Mouse (Mus musculus) WW6 (cell line): ENCODE measurements at regions not wholly inside any gene's neighbourhood (a gene's known extent, or its start where the extent isn't known, plus 50 kb on each side); places are given as distances from the start of the nearest gene placed in this dataset.

Experiments used
- DNase-seq: peaks from one replicate; pipeline ENCODE4 v3.0.0-alpha.2; 2013; ENCODE audit warnings: low read depth, low spot score

DNA sequence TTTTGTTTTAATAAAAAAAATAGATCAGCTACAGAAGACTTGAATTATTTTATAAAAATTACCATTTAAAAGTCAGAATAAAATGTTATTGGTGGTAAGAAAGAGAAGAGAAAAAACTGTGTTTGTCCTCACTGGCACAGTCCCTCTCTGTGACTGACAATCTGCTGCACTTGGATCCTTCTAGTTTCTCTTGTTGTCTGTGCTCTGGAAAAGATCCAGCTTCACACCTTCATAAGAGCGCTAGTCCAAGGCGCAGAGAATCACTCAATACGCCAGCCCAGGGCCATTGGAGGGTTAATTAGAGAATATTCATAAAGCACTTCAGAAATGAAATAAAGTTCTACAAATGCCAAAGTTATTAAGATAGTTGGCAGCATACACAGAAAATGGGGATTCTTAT, 153.8 kb downstream of the Lmbrd1 start:
- no peak for DNase-seq

DNA sequence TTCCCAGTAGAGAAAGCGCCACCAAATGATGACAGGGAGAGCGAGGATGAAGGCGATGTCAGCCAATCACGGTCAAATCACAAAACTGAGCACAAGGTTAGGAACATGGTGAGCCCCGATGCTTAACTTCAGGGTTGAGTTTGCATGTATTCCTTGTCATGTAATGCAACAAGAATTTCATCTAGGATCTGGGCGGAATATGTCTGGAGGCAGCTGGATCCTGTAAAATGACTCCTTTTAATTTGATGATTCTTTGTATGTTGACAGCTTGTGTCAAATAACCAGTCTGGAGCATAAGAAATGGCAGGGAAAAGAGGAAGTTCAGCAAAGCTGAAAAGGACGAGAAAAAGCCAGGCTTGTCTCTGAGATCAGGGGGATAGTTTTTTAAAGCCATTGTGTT, 188.4 kb downstream of the Lmbrd1 start:
- DNase-seq, result no peak

DNA sequence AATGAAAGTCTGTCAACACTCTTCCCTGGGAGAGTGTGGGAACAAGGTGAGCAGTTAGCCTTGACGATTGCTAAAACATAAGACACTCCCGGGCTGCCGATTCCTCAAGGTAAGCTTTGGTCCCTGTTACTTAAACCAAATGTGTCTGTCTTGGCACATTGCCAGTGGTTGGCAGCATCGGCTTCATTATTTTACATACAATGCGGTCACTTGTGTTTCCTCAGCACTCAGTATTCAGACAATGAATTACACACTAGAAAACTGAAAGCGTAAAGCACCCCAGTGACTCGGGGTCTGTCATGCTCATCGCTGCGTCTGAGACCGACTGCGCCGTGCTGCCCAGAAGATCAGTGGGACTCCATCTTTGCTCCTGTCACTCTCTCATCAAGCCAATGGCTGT, 191.3 kb downstream of the Lmbrd1 start:
- no peak for DNase-seq

DNA sequence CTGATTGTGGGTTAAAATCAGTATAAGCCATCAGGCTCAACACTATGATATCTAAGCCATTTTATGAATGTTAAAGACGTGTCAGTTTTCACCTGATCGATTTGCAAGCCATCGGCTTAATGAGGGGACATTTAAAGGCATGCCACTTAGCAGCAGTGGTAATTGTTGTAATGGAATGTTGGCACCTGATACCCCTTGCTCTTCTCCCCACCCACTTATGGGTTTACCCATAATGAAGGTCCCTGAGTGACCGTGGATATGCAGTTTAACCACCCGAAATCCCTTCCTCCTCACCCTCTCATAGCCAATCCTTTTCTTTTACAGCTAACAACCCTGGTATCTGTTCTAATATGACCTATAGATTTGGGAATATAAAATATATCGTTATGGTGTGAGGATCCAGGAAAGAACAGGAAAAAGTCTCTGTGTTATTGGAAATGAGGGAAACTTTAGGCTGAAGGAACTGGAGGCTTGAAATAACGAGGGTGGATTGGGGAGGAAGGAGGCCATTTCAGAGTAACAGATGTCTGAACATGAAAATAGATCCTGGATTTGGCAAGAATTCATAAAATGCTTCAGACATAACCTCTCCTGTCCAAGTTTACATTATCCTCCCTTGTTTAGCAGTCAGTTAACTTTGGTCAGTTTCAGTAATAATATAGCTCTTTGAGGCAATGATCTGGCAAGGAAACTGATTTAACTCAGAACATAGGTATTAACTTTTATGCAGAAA, 192.4 kb downstream of the Lmbrd1 start:
- no peak for DNase-seq

DNA sequence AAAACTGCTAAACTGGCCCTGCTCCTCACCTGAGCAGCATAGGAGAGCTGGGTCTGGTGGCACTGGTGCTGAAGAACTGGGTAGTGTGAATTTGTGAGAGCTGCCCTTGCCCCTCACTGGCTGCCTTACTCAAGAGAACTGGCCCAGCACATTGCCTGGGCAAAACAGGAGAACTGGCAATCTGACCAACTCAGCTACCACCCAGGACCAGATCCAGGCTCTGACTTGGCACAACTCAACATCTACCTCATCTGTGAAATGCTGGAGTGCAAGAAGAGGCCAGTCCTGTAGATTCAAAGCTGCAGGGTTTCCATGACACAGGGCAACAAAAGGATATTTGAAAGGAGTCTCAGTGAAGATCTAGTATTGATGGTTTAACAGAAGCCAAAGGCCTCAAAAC, 198.6 kb downstream of the Lmbrd1 start:
- no peak for DNase-seq

DNA sequence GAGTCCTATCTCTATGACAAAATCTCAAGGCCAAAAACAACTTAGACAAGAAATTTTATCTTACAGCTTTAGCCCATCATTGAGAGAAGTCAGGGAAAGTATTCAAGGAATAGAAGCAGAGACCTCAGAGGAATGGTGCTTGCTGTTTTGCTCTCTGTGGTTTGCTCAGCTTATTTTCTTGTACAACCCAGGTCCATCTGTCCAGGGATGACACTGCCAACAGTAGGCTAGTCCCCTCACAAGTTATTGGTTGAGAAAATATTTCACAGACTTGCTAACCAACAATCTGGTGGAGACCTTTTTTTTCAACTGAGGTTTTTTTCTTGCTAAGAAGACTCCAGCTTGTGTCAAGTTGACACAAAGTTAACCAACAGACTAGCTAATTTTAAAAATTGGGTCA, 205.2 kb downstream of the Lmbrd1 start:
- DNase-seq, result no peak

DNA sequence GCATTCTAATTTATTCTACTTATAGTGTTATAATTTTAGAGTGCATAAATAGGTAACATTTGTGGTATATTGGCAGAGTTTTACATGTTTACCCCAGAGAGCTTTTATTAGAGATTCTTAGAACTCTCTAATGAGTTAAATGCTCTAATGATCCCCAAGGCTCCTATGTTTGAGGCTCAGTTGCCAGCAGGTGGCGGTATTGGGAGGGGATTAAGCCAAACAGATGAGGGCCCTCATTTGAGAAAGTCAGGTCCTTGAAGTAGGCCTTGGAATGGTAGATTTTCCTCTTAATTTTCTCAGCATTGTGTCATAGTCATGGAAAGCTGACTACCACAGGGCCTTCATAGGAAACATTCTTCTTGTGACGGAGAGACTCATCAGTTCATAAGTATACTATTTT, 222.8 kb downstream of the Lmbrd1 start:
- DNase-seq, result peak; percentile 18

DNA sequence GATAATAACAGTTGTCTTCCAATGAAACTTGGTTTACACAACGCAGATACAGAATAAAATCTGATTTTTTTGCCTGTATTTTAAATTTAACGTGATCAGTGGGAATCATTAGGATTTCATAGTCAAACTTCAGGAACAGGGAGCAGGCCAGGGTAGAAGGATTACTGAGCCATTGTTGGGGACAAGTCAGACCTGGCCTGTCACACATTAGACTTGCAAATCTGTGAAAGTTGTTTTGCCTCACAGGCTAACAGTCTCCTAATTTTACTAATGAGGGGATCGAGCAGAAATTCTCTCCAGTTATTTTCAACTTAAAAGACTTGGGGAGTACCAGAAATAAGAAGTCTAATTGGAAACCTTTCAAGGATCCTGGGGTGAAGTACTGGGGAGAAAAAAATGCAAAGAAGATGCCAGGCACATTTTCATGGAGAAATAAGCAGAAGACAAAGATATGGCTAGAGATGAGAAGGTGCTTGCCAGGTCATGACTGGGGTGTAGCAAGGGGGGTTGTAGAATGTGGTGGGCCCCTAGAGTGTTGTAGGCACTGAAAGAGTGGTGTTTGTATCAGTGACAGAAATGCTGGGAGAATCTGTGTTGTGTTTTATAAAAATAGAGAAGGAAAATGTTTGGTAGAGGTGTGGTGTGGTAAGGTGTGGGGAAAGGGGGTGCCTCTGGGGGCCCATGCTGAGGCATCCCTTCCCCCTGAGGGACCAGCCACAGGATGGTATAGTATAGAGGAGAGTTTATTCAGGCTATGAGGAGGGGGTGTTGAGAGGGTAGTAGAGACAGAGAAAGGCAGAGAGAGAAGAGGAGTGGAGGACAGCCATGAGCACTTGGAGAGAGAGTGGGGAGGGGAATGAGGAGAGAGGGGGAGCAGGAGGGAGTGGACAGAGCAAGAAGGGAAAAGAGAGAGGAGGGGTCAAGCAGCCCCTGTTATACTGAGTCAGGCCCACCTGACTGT, 260.2 kb downstream of the Lmbrd1 start:
- DNase-seq, result no peak

DNA sequence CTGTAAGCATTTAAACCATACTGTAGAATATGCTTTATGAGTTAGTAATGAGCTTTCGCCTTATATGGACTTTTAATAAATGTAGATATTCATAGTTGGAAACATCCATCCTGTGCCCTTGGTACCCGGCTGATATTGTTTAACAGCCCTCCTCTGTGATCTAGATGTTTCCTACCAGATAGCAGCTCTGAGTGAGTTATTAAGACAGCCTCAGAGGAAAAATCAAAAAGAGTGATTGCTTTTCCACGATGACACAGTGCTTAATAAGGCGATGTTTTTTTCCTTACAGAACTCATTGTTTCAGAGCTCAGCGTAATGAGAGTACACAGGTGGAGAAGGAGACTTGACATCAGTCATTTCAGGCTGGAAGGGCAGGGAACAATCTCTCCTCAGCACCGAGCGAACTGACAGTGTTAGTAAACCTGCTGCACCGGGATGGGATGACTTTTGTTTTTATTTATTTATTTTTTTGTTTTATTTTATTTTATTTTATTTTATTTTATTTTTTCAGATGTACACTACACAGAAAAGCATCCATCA, 264.4 kb downstream of the Lmbrd1 start:
- no peak for DNase-seq

DNA sequence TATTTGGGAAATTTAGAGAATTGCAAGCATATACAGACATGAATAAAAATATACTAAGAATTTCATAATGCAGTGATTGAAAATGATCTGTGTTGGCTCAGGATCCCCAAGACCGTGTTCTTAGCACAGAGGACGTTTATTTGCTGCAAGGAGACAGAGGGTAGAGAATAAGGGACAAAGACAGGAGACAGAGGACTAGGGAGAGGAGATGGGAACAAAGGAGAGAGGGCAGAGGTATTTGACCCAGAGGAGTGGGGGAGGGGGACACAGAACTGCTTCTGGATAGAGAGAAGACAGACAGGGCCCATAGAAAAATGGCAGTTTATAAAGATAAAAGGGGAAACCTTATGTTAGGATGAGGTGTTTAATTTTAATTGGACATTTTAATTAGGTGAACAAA, 265.0 kb downstream of the Lmbrd1 start:
- no peak for DNase-seq

DNA sequence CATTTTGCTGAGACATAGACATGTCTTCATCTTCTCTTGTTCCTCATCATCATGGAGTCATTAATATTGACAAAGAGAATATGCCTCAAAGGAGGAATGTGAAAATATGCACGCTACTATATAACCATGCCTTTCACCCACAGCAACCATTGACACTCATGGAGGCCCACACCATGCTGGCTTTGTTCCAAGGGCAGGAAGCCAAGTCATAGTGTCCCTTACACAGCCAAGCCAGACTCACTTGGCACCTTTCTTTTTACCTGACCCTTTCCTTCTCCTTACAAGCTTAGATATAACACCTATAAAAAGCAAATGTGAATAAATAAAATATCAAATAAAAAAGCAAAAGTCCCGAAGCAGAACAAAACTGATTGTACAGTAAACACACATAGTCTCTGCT, 294.3 kb downstream of the Lmbrd1 start:
- DNase-seq, result no peak

DNA sequence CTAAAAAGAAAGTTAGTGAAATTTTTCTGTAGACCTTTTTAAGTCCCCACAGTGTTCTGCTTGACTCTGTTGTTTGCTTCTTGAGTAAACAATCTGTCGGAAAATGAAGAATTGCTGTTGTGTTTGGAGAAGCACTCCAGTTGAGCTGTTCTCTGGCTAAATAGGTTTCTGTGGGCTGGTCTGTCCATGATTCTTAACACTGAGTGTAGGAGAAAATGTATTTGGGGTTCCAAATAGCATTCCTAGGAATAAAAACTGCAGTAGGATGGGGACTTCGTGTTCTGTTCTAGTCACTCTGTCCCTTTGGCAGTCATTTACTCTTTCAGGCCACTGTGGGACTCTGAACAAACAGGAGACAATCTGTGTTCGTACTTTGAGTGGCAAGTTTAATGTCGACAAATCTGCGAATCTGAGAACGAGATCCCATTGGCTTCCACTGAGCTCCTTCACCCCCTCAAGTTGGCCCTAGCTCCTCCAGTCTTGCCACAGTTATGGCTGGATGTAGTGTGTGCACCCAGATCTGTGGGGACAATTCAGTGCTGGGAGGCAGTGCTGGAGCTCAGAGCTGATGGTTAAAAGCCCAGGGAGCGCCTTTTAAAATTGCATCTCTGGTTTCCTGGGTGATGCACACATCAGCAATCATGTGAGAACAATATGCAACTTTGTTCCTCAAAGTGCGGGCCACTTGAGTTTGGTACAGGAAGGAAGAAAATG, 330.2 kb downstream of the Lmbrd1 start:
- DNase-seq, result no peak

DNA sequence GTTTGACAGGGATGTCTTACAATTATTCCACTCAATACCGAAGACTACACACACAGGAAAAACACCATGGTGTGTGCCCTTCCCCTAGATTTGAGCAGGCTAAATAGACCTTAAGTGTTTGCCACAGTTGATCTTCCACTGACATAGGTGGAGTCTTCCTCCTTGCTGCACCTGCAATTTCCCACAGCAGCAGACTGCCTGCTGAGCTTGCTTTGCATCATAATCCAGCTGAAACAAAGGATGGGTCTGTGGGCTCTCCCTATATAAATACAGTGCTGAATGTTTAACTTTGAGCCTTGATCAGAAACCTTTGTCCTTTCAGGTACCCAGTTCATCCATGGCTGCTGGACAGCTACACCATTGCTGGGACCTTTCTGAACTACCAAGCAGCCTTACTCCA, 334.3 kb downstream of the Lmbrd1 start:
- peak; percentile 24 for DNase-seq
